Mouse (Mus musculus) midbrain, embryonic 11.5 days (tissue): ENCODE data around the gene Nop58. TPM values are rescaled to one million over a fixed set of nuclear protein-coding genes. Genes with fewer than 3 reads are reported as not detected.

ENCODE experiments used
- ATAC-seq: fragments of 200-750 bp; cut with Nextera tagmentation; 2 replicates; pipeline ENCODE4 v1.8.0; 2017; ENCODE audit warnings: moderate TSS enrichment, moderate library complexity; ENCODE audit not compliant: low FRiP score
- DNase-seq: peaks from one replicate; pipeline ENCODE4 v3.0.0; 2015; ENCODE audit warnings: low spot score; ENCODE audit errors: missing footprints
- H3K27ac ChIP-seq: fragments of 300-500 bp; sonication (generic); 2 replicates; pipeline ENCODE4 v1.5.1; 2014; ENCODE audit warnings: low read depth, low read length
- H3K27me3 ChIP-seq: fragments of 300-500 bp; sonication (generic); 2 replicates; pipeline ENCODE4 v1.6.1; 2014; ENCODE audit warnings: mild to moderate bottlenecking, low read length, moderate library complexity, mixed read lengths; ENCODE audit not compliant: control insufficient read depth, insufficient read depth
- H3K36me3 ChIP-seq: fragments of 300-500 bp; sonication (generic); 2 replicates; pipeline ENCODE4 v1.6.1; 2014; ENCODE audit warnings: mild to moderate bottlenecking, low read length, moderate library complexity, mixed read lengths; ENCODE audit not compliant: control insufficient read depth, insufficient read depth
- H3K4me1 ChIP-seq: fragments of 300-500 bp; sonication (generic); 2 replicates; pipeline ENCODE4 v1.6.1; 2014; ENCODE audit warnings: low read length; ENCODE audit not compliant: control insufficient read depth, insufficient read depth
- H3K4me2 ChIP-seq: fragments of 300-500 bp; sonication (generic); 2 replicates; pipeline ENCODE4 v1.6.1; 2014; ENCODE audit warnings: mild to moderate bottlenecking, moderate library complexity
- H3K4me3 ChIP-seq: fragments of 300-500 bp; sonication (generic); 2 replicates; pipeline ENCODE4 v1.5.1; 2014; ENCODE audit warnings: low read depth, low read length
- H3K9ac ChIP-seq: fragments of 300-500 bp; sonication (generic); 2 replicates; pipeline ENCODE4 v1.6.1; 2014; ENCODE audit warnings: low read length
- H3K9me3 ChIP-seq: fragments of 300-500 bp; sonication (generic); 2 replicates; pipeline ENCODE4 v1.6.1; 2016; ENCODE audit warnings: low read length; ENCODE audit not compliant: control insufficient read depth
- WGBS: fragments of 180-500 bp; shearing (Covaris S2); extraction: QIAGEN DNeasy Blood & Tissue Kit; methylation state at CpG from one replicate; pipeline ENCODE4 v1.1.7; 2014; 5-methylcytosine and 5-hydroxymethylcytosine counted together
- polyA plus RNA-seq: library from polyadenylated mRNA; unstranded; fragments of >200 nt; fragmentation: Nextera tagmentation; extraction: Ambion mirVana; gene quantifications from 2 replicates; pipeline ENCODE4 v1.2.1, GENCODE M21; 2014

Gene Nop58
- polyA plus RNA-seq, 1 experiment from 2014 or later: 262 TPM

- no peak overlapping the region for H3K9ac ChIP-seq
- H3K4me2 ChIP-seq: no peak overlapping the region
- no peaks in the 10 kb centered on the region for H3K27me3 ChIP-seq
- ATAC-seq (no peak), DNase-seq (no peak)
- no peaks in the 10 kb centered on the region for H3K9me3 ChIP-seq
- H3K4me1 ChIP-seq: no peaks in the 10 kb centered on the region
- no peak overlapping the region for H3K4me3 ChIP-seq
- 90% methylated on average over 5 of the region's 5 CpGs for WGBS
- H3K27ac ChIP-seq: no peak overlapping the region
- peaks cover 23% of the 10 kb centered on the region for H3K36me3 ChIP-seq
Observed at GRCm38 (mm10) chr1:59697751-59698150, 13.0 kb downstream of the Nop58 start.

GRCm38 (mm10) chr1:59698207-59698606 is 13.4 kb downstream of the Nop58 start:
- Histone ChIP-seq H3K4me2 (no peak overlapping the region), H3K4me1 (no peaks in the 10 kb centered on the region), H3K27ac (no peak overlapping the region), H3K9ac (no peak overlapping the region), H3K4me3 (no peak overlapping the region), H3K36me3 (peaks cover 23% of the 10 kb centered on the region), H3K9me3 (no peaks in the 10 kb centered on the region), H3K27me3 (no peaks in the 10 kb centered on the region)
- no peak for ATAC-seq
- WGBS: 95% methylated on average over 3 of the region's 3 CpGs
- no peak for DNase-seq

- 100% methylated on average over 1 of the region's 1 CpGs for WGBS
- H3K9ac ChIP-seq: no peak overlapping the region
- no peaks in the 10 kb centered on the region for H3K27me3 ChIP-seq
- peaks cover 31% of the 10 kb centered on the region for H3K36me3 ChIP-seq
- DNase-seq: no peak
- no peak for ATAC-seq
- no peak overlapping the region for H3K4me3 ChIP-seq
- H3K27ac ChIP-seq: no peak overlapping the region
- no peaks in the 10 kb centered on the region for H3K9me3 ChIP-seq
- no peaks in the 10 kb centered on the region for H3K4me1 ChIP-seq
- H3K4me2 ChIP-seq: no peak overlapping the region
Observed at GRCm38 (mm10) chr1:59701766-59702165, 17.0 kb downstream of the Nop58 start.

DNA sequence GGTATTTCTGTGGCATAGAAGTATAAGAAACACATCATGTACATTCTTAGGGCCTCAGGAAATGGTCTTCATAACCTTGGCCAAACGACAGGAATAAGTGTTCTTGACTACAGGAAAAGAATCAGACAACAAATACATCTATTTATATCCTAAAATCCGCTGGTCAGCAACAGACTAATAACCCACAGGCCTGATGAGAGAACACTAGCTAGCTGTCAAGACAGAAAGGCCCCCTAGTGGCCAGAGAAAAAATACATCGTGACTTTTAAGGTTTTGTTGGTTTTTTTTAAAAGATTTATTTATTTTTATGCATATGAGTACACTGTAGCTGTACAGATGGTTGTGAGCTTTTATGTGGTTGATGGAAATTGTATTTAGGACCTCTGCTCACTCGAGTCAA is 35.1 kb downstream of the Nop58 start:
- DNase-seq (peak; percentile 91), ATAC-seq (no peak)
- Histone ChIP-seq H3K36me3 (no peaks in the 10 kb centered on the region; the same call in 1 of the 2 replicates), H3K4me2 (no peak overlapping the region), H3K9ac (no peak overlapping the region), H3K4me1 (no peaks in the 10 kb centered on the region), H3K9me3 (no peaks in the 10 kb centered on the region), H3K27ac (no peak overlapping the region), H3K27me3 (no peaks in the 10 kb centered on the region), H3K4me3 (no peak overlapping the region)
- WGBS: 61% methylated on average over 4 of the region's 4 CpGs

DNA sequence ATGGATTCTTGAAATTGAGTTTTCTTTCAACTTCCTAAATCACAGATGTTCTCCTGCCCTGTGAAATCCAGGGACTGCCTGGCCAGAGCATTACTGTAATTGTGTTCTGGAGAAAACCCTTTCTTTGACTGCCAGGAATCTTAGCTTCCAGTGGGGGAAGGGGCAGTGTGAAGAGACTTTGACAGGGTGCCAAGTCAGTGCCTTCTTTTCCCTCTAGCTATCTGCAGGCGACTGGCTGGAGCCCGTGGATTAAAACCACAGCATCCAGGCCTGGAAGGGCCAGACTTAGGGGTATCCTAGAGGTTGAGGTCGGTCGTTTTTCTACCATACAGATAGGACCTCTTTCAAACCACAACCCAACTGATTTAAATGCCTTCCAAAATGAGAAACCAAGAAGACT is 40.9 kb downstream of the Nop58 start:
- Histone ChIP-seq H3K27ac (no peak overlapping the region), H3K9me3 (no peaks in the 10 kb centered on the region), H3K9ac (no peak overlapping the region), H3K4me2 (no peak overlapping the region), H3K36me3 (no peaks in the 10 kb centered on the region; the same call in 1 of the 2 replicates), H3K4me1 (no peaks in the 10 kb centered on the region), H3K4me3 (no peak overlapping the region), H3K27me3 (no peaks in the 10 kb centered on the region)
- ATAC-seq (no peak), DNase-seq (no peak)
- 73% methylated on average over 4 of the region's 4 CpGs for WGBS

GRCm38 (mm10) chr1:59730106-59730505 is 45.3 kb downstream of the Nop58 start:
- no peak overlapping the region for H3K4me2 ChIP-seq
- no peak for ATAC-seq
- H3K4me3 ChIP-seq: no peak overlapping the region
- no peaks in the 10 kb centered on the region for H3K36me3 ChIP-seq
- H3K27ac ChIP-seq: no peak overlapping the region
- WGBS: 86% methylated on average over 8 of the region's 8 CpGs
- no peaks in the 10 kb centered on the region for H3K9me3 ChIP-seq
- no peak for DNase-seq
- no peaks in the 10 kb centered on the region for H3K4me1 ChIP-seq
- H3K27me3 ChIP-seq: no peaks in the 10 kb centered on the region
- no peak overlapping the region for H3K9ac ChIP-seq

DNA sequence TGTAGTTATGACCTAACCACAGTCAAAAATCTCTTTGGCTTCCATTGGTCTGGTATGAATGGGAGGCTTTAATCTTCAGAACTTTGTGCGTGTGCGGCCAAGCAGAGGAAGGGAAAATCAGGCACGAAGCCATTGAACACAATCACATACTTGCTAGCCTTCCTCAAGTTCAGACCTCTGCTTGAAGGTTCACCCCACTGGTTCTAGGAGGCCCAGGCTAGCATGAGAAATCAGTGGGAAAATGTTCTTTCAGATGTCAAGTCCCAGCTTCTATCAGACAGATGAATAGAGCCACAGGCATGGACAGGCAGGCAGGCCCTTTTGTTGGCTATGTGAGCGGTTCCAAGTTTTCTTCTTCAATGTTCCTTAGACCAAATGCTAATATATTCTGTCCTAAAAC is 46.0 kb downstream of the Nop58 start:
- H3K27ac ChIP-seq: no peak overlapping the region
- no peaks in the 10 kb centered on the region for H3K9me3 ChIP-seq
- no peak for ATAC-seq
- H3K4me1 ChIP-seq: no peaks in the 10 kb centered on the region
- no peak overlapping the region for H3K4me3 ChIP-seq
- WGBS: 62% methylated on average over 4 of the region's 4 CpGs
- no peaks in the 10 kb centered on the region for H3K36me3 ChIP-seq
- H3K9ac ChIP-seq: no peak overlapping the region
- no peak for DNase-seq
- H3K27me3 ChIP-seq: no peaks in the 10 kb centered on the region
- no peak overlapping the region for H3K4me2 ChIP-seq

DNA sequence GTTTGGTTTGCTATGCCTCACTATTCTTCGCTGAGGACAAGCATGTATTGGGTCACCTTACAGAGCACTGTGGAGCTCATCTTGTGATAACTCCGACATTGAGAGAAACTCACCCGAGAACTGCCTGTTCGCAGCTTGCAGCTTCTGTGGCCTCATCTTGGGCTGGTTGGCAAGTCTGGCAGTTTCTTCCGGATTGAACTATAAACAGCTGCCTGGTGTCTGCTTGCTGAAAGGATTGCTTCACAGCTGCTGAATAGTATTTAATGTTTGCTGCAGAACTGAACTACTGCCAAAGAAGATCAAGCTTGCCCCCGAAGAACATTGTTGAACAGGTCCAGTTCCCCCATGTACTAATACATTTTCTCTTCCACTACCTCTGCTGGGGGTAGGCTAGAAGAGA is 49.3 kb downstream of the Nop58 start:
- Histone ChIP-seq H3K4me2 (no peak overlapping the region), H3K4me3 (no peak overlapping the region), H3K36me3 (no peaks in the 10 kb centered on the region), H3K4me1 (no peaks in the 10 kb centered on the region), H3K9me3 (no peaks in the 10 kb centered on the region), H3K9ac (no peak overlapping the region), H3K27ac (no peak overlapping the region), H3K27me3 (no peaks in the 10 kb centered on the region)
- WGBS: 87% methylated on average over 6 of the region's 6 CpGs
- no peak for DNase-seq
- no peak for ATAC-seq

DNA sequence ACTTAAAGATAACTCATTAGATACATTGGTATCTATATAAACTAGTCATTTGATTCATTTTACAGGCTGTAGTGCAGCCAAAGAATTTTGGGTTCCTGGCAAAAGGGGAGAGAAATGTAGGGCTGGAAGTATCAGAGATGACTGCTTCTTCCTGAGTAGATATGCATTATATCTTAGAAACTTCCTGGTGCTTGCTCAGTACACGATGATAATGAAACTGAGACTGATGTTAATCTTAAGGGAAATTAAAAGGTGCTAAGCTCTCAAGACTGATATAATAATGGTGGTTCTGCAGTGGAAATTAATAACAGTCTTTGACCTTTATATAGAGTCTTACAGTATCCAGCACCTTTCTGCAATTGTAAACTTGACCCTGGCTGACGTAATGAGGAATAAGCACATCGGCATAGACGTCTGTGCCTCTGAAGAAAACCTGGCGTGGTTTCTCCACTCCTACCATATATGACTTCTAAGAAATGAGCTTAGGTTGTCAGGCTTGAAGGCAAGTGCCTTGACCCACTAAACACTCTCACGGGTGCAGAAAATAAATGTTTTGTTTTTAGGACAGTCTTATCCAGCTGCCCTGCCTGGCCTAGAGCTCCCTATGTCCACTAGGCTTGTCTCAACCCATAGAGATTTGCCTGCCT is 54.1 kb downstream of the Nop58 start:
- H3K9ac ChIP-seq: no peak overlapping the region
- 85% methylated on average over 6 of the region's 6 CpGs for WGBS
- no peaks in the 10 kb centered on the region for H3K36me3 ChIP-seq
- no peak overlapping the region for H3K4me3 ChIP-seq
- no peaks in the 10 kb centered on the region for H3K4me1 ChIP-seq
- DNase-seq (no peak), ATAC-seq (no peak)
- H3K4me2 ChIP-seq: no peak overlapping the region
- no peak overlapping the region for H3K27ac ChIP-seq
- no peaks in the 10 kb centered on the region for H3K27me3 ChIP-seq
- no peaks in the 10 kb centered on the region for H3K9me3 ChIP-seq
